Mouse (Mus musculus): ENCODE measurements at regions not wholly inside any gene's neighbourhood (a gene's known extent, or its start where the extent isn't known, plus 50 kb on each side); places are given as distances from the start of the nearest gene placed in this dataset.

DNA sequence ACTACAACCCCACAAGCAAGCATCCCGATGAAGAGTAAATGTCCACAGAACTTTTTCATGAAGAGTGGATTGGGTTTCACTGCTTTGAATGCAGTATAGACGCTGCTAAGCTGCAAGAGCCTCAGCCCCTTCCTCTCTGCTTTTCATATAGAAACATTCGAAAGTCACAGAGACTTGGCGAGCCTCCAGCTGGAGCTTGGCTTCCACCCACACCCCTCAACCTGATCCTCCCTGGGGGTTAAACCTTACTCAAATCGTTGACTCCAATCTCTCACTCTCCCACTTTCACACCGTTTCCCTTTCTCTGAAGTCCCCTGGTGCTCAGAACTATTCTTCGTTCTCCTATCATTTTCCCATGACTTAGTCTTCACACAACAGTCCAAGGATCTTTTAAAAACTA is 437.0 kb upstream of the Fam160b2 start:
- no peaks in the 10 kb centered on the region for H3K9me3 ChIP-seq (replicated peaks; ENCODE audit: control insufficient read depth, insufficient read depth, low read length, poor library complexity, severe bottlenecking)
- no peaks in the 10 kb centered on the region; the same call in 1 of the 2 replicates for H3K27me3 ChIP-seq (ENCODE audit: control insufficient read depth, insufficient read depth, low read length, poor library complexity, severe bottlenecking)
- TF ChIP-seq POLR2A (IDR thresholded peaks at IDR 0.05; ENCODE audit: insufficient read depth, low read length), result no peak
- no peak for TF ChIP-seq EP300 (IDR thresholded peaks at IDR 0.05; ENCODE audit: insufficient read depth, low read depth, low read length)
- no peak for TF ChIP-seq CTCF (IDR thresholded peaks at IDR 0.05; ENCODE audit: low read depth, low read length)
- no peaks in the 10 kb centered on the region for H3K36me3 ChIP-seq (ENCODE audit: control insufficient read depth, insufficient read depth, low read length, poor library complexity, severe bottlenecking)
- no peaks in the 10 kb centered on the region for H3K4me1 ChIP-seq (ENCODE audit: control insufficient read depth, insufficient read depth, low read length)
- no peak overlapping the region for H3K9ac ChIP-seq (ENCODE audit: low read depth, poor library complexity, severe bottlenecking)
- H3K27ac ChIP-seq (ENCODE audit: insufficient read depth, low read length), result no peak overlapping the region
- no peak overlapping the region for H3K4me3 ChIP-seq (ENCODE audit: low read depth, low read length)

GRCm38 (mm10) chr14:71033586-71033985 is 434.0 kb upstream of the Fam160b2 start:
- Histone ChIP-seq H3K27ac (ENCODE audit: insufficient read depth, low read length) (no peak overlapping the region), H3K4me3 (ENCODE audit: low read depth, low read length) (no peak overlapping the region), H3K9ac (ENCODE audit: low read depth, poor library complexity, severe bottlenecking) (no peak overlapping the region), H3K36me3 (ENCODE audit: control insufficient read depth, insufficient read depth, low read length, poor library complexity, severe bottlenecking) (no peaks in the 10 kb centered on the region), H3K4me1 (ENCODE audit: control insufficient read depth, insufficient read depth, low read length) (no peaks in the 10 kb centered on the region), H3K9me3 (replicated peaks; ENCODE audit: control insufficient read depth, insufficient read depth, low read length, poor library complexity, severe bottlenecking) (no peaks in the 10 kb centered on the region), H3K27me3 (ENCODE audit: control insufficient read depth, insufficient read depth, low read length, poor library complexity, severe bottlenecking) (no peaks in the 10 kb centered on the region)
- TF ChIP-seq EP300 (IDR thresholded peaks at IDR 0.05; ENCODE audit: insufficient read depth, low read depth, low read length) (no peak), CTCF (IDR thresholded peaks at IDR 0.05; ENCODE audit: low read depth, low read length) (no peak), POLR2A (IDR thresholded peaks at IDR 0.05; ENCODE audit: insufficient read depth, low read length) (no peak)

GRCm38 (mm10) chr14:71030164-71030880 is 430.7 kb upstream of the Fam160b2 start:
- H3K27ac ChIP-seq (ENCODE audit: insufficient read depth, low read length), result no peak overlapping the region
- TF ChIP-seq POLR2A (IDR thresholded peaks at IDR 0.05; ENCODE audit: insufficient read depth, low read length) (no peak), CTCF (IDR thresholded peaks at IDR 0.05; ENCODE audit: low read depth, low read length) (no peak), EP300 (IDR thresholded peaks at IDR 0.05; ENCODE audit: insufficient read depth, low read depth, low read length) (no peak)

More at GRCm38 (mm10) chr14:71030164-71030880, 430.7 kb upstream of the Fam160b2 start:
- H3K36me3 ChIP-seq (ENCODE audit: control insufficient read depth, insufficient read depth, low read length, poor library complexity, severe bottlenecking), result no peaks in the 10 kb centered on the region
- H3K9me3 ChIP-seq (replicated peaks; ENCODE audit: control insufficient read depth, insufficient read depth, low read length, poor library complexity, severe bottlenecking), result no peaks in the 10 kb centered on the region
- H3K9ac ChIP-seq (ENCODE audit: low read depth, poor library complexity, severe bottlenecking), result no peak overlapping the region
- H3K4me3 ChIP-seq (ENCODE audit: low read depth, low read length), result no peak overlapping the region
- H3K4me1 ChIP-seq (ENCODE audit: control insufficient read depth, insufficient read depth, low read length), result no peaks in the 10 kb centered on the region
- no peaks in the 10 kb centered on the region for H3K27me3 ChIP-seq (ENCODE audit: control insufficient read depth, insufficient read depth, low read length, poor library complexity, severe bottlenecking)

Measured in ES-Bruce4 (cell line).